ENCODE assay signal across 11 mouse cellular contexts in genomic region chr7:132284048-132284737, GRCm38 (mm10). TPM values are rescaled to one million over a fixed set of nuclear protein-coding genes. Genes with fewer than 3 reads are reported as not detected.
DNase-seq lines count a peak whose midpoint lies in the region; ATAC-seq lines count a peak whose summit lies in the region.
"Had no signal": no experiment of that assay in that cellular context is flagged by ENCODE, and none has a peak within 500 bp of the region (broad histone marks: within the 10 kb centered on the region; RNA-seq: fewer than 3 reads in every experiment).

No protein-coding gene starts in this region.

- H3K36me3 ChIP-seq in midbrain, embryonic 10.5 days: peaks cover 3% of the 10 kb centered on the region; the same call in 1 of the 2 replicates
- no peaks in the 10 kb centered on the region for H3K36me3 ChIP-seq in midbrain, embryonic 16.5 days (ENCODE audit: control insufficient read depth, insufficient read depth, low read length)
- H3K36me3 ChIP-seq in forebrain, embryonic 14.5 days (ENCODE audit: control insufficient read depth, insufficient read depth, low read length): no peaks in the 10 kb centered on the region
- H3K36me3 ChIP-seq in intestine, embryonic 16.5 days (ENCODE audit: control insufficient read depth, insufficient read depth, low read length): no peaks in the 10 kb centered on the region
- no peaks in the 10 kb centered on the region for H3K36me3 ChIP-seq in stomach, embryonic 15.5 days
- H3K36me3 ChIP-seq in heart, embryonic 12.5 days: no peaks in the 10 kb centered on the region
- H3K36me3 ChIP-seq: kidney, embryonic 15.5 days had no signal

- H3K4me1 ChIP-seq in midbrain, embryonic 10.5 days: peaks cover 74% of the 10 kb centered on the region
- H3K4me1 ChIP-seq in midbrain, embryonic 16.5 days (ENCODE audit: control insufficient read depth, insufficient read depth, low read length): peaks cover 14% of the 10 kb centered on the region
- H3K4me1 ChIP-seq in forebrain, embryonic 14.5 days (ENCODE audit: control insufficient read depth, insufficient read depth, low read length): peaks cover 54% of the 10 kb centered on the region
- H3K4me1 ChIP-seq in intestine, embryonic 16.5 days (ENCODE audit: control insufficient read depth, insufficient read depth, low read length): peaks cover 65% of the 10 kb centered on the region
- H3K4me1 ChIP-seq in stomach, embryonic 15.5 days: peaks cover 61% of the 10 kb centered on the region
- peaks cover 30% of the 10 kb centered on the region for H3K4me1 ChIP-seq in heart, embryonic 12.5 days (replicated peaks)

- no peak for ATAC-seq in midbrain, embryonic 16.5 days
- peak; percentile 76 for ATAC-seq in forebrain, embryonic 14.5 days
- ATAC-seq in intestine, embryonic 16.5 days: no peak
- ATAC-seq in stomach, embryonic 15.5 days (ENCODE audit: insufficient read depth, low FRiP score, low read depth): no peak
- no peak for ATAC-seq in heart, embryonic 12.5 days (ENCODE audit: insufficient number of reproducible peaks, low FRiP score)
- ATAC-seq: activated CD4-positive, CD25-positive, alpha-beta regulatory T cell, adult 4 months had no signal

- no peaks in the 10 kb centered on the region for H3K27me3 ChIP-seq in midbrain, embryonic 10.5 days (ENCODE audit: low read depth, poor library complexity, severe bottlenecking)
- H3K27me3 ChIP-seq in midbrain, embryonic 16.5 days (ENCODE audit: control insufficient read depth, insufficient read depth, low read depth, low read length): no peaks in the 10 kb centered on the region
- H3K27me3 ChIP-seq in forebrain, embryonic 14.5 days (replicated peaks; ENCODE audit: control insufficient read depth, insufficient read depth, low read length): no peaks in the 10 kb centered on the region
- no peaks in the 10 kb centered on the region for H3K27me3 ChIP-seq in intestine, embryonic 16.5 days (replicated peaks; ENCODE audit: control insufficient read depth, insufficient read depth, low read length)
- no peaks in the 10 kb centered on the region for H3K27me3 ChIP-seq in stomach, embryonic 15.5 days (replicated peaks)
- H3K27me3 ChIP-seq in heart, embryonic 12.5 days (replicated peaks): no peaks in the 10 kb centered on the region
- H3K27me3 ChIP-seq: kidney, embryonic 15.5 days had no signal

- no peak overlapping the region for H3K4me3 ChIP-seq in midbrain, embryonic 10.5 days
- H3K4me3 ChIP-seq in midbrain, embryonic 16.5 days (ENCODE audit: low read depth, low read length): no peak overlapping the region
- H3K4me3 ChIP-seq in forebrain, embryonic 14.5 days (ENCODE audit: low read depth, low read length): no peak overlapping the region
- H3K4me3 ChIP-seq in intestine, embryonic 16.5 days (ENCODE audit: low read length): no peak overlapping the region
- H3K4me3 ChIP-seq in stomach, embryonic 15.5 days (replicated peaks): no peak overlapping the region
- no peak overlapping the region for H3K4me3 ChIP-seq in heart, embryonic 12.5 days
- H3K4me3 ChIP-seq: erythroblast, embryonic 14.5 days; kidney, embryonic 15.5 days had no signal

- H3K9ac ChIP-seq in midbrain, embryonic 16.5 days (ENCODE audit: low read depth, low read length): no peak overlapping the region
- no peak overlapping the region for H3K9ac ChIP-seq in forebrain, embryonic 14.5 days (ENCODE audit: low read length)
- H3K9ac ChIP-seq in intestine, embryonic 16.5 days (ENCODE audit: low read depth, low read length): no peak overlapping the region
- no peak overlapping the region for H3K9ac ChIP-seq in stomach, embryonic 15.5 days
- H3K9ac ChIP-seq in heart, embryonic 12.5 days: no peak overlapping the region
- H3K9ac ChIP-seq: kidney, embryonic 15.5 days had no signal

- intact Hi-C loops in left cerebral cortex, postnatal 10 days (cut with DNase I): no loop called here

- H3K9me3 ChIP-seq in midbrain, embryonic 10.5 days (replicated peaks): no peaks in the 10 kb centered on the region
- H3K9me3 ChIP-seq in midbrain, embryonic 16.5 days (replicated peaks; ENCODE audit: control insufficient read depth, low read length, poor library complexity, severe bottlenecking): no peaks in the 10 kb centered on the region
- no peaks in the 10 kb centered on the region for H3K9me3 ChIP-seq in forebrain, embryonic 14.5 days (replicated peaks; ENCODE audit: control insufficient read depth, low read length)
- H3K9me3 ChIP-seq in intestine, embryonic 16.5 days (ENCODE audit: control insufficient read depth, low read length): no peaks in the 10 kb centered on the region
- no peaks in the 10 kb centered on the region for H3K9me3 ChIP-seq in stomach, embryonic 15.5 days
- no peaks in the 10 kb centered on the region for H3K9me3 ChIP-seq in heart, embryonic 12.5 days (replicated peaks)
- H3K9me3 ChIP-seq: kidney, embryonic 15.5 days had no signal

- 77% methylated on average over 7 of the region's 7 CpGs for WGBS in midbrain, embryonic 10.5 days
- WGBS in midbrain, embryonic 16.5 days: 16% methylated on average over 7 of the region's 7 CpGs
- WGBS in forebrain, embryonic 14.5 days: 35% methylated on average over 7 of the region's 7 CpGs
- 34% methylated on average over 7 of the region's 7 CpGs for WGBS in intestine, embryonic 16.5 days
- WGBS in stomach, embryonic 15.5 days: 43% methylated on average over 7 of the region's 7 CpGs
- WGBS in heart, embryonic 12.5 days: 81% methylated on average over 7 of the region's 7 CpGs

- DNase-seq in midbrain, embryonic 10.5 days (ENCODE audit: low spot score): no peak
- DNase-seq in forebrain, embryonic 14.5 days (ENCODE audit: low spot score): peak; percentile 80
- DNase-seq in ovary, adult 18-20 months (ENCODE audit: low spot score): no peak
- DNase-seq in left cerebral cortex, postnatal 10 days (ENCODE audit: extremely low spot score in 1 of 2, low spot score in 2 of 2): no peak

- peak overlapping the region; percentile 81 for H3K27ac ChIP-seq in midbrain, embryonic 10.5 days (replicated peaks)
- no peak overlapping the region for H3K27ac ChIP-seq in midbrain, embryonic 16.5 days (ENCODE audit: low read length)
- H3K27ac ChIP-seq in forebrain, embryonic 14.5 days (ENCODE audit: low read depth, low read length): peak overlapping the region; percentile 94
- peak overlapping the region; percentile 72 for H3K27ac ChIP-seq in intestine, embryonic 16.5 days (ENCODE audit: low read length)
- H3K27ac ChIP-seq in stomach, embryonic 15.5 days: peak overlapping the region; percentile 89
- H3K27ac ChIP-seq in heart, embryonic 12.5 days (ENCODE audit: poor library complexity, severe bottlenecking): no peak overlapping the region

- no peak overlapping the region for H3K4me2 ChIP-seq in midbrain, embryonic 16.5 days (ENCODE audit: low read length)
- no peak overlapping the region for H3K4me2 ChIP-seq in forebrain, embryonic 14.5 days (ENCODE audit: low read length)
- no peak overlapping the region for H3K4me2 ChIP-seq in intestine, embryonic 16.5 days (ENCODE audit: low read depth, low read length)
- H3K4me2 ChIP-seq in stomach, embryonic 15.5 days: no peak overlapping the region
- no peak overlapping the region for H3K4me2 ChIP-seq in heart, embryonic 12.5 days
- H3K4me2 ChIP-seq: kidney, embryonic 15.5 days had no signal

RNA-seq across cellular contexts. Expression of gene Chst15, which starts 32.8 kb away (rescaled TPM):
- 14.2 and 18.7 TPM in 2 replicates for polyA plus RNA-seq in midbrain, embryonic 10.5 days (2016; fragmentation: Nextera tagmentation; extraction: Ambion mirVana)
- 11.6 and 12.6 TPM in 2 replicates for polyA plus RNA-seq in midbrain, embryonic 16.5 days (2015; fragmentation: Nextera tagmentation; extraction: Ambion mirVana)
- polyA plus RNA-seq in forebrain, embryonic 14.5 days (2014; fragmentation: Nextera tagmentation; extraction: Ambion mirVana): 8.4 and 10.8 TPM in 2 replicates
- 20.6 and 21.1 TPM in 2 replicates for polyA plus RNA-seq in intestine, embryonic 16.5 days (2015; fragmentation: Nextera tagmentation; extraction: Ambion mirVana)
- polyA plus RNA-seq in stomach, embryonic 15.5 days (2015; fragmentation: Nextera tagmentation; extraction: Ambion mirVana): 26.1 and 27.5 TPM in 2 replicates
- 3.1 and 4.4 TPM in 2 replicates for polyA plus RNA-seq in heart, embryonic 12.5 days (2016; fragmentation: Nextera tagmentation; extraction: Ambion mirVana)
- 10 to 100 TPM; 31.3 to 37.3 TPM for total RNA-seq in left cerebral cortex, postnatal 10 days (2021)

Comparison
In these comparisons a context has a peak if more than half of its experiments do, and no peak if none do; other contexts are left out.
1. H3K27ac ChIP-seq: peak in midbrain, embryonic 10.5 days (single experiment), forebrain, embryonic 14.5 days (single experiment), intestine, embryonic 16.5 days (single experiment) and stomach, embryonic 15.5 days (single experiment); none in midbrain, embryonic 16.5 days (single experiment) and heart, embryonic 12.5 days (single experiment).